Mouse (Mus musculus): ENCODE measurements around the gene She. TPM values are rescaled to one million over a fixed set of nuclear protein-coding genes. Genes with fewer than 3 reads are reported as not detected.
"Not testable (repeated sequence)": the region's sequence is repeated elsewhere in the genome, so short reads cannot be mapped to it uniquely, and the experiment has no call there.

The She gene
- polyA plus RNA-seq, 1 experiment from 2014 or later, result 3.4 TPM

GRCm38 (mm10) chr3:89798518-89798917 is 32.7 kb upstream of the She start:
- Histone ChIP-seq H3K4me2 (ENCODE audit: low read depth) (no peak overlapping the region), H3K9me3 (ENCODE audit: control insufficient read depth, low read length) (no peaks in the 10 kb centered on the region), H3K36me3 (ENCODE audit: control insufficient read depth, insufficient read depth, low read length) (no peaks in the 10 kb centered on the region), H3K27me3 (ENCODE audit: control insufficient read depth, insufficient read depth, low read length) (no peaks in the 10 kb centered on the region), H3K9ac (ENCODE audit: low read length) (no peak overlapping the region), H3K4me3 (ENCODE audit: low read depth, low read length) (no peak overlapping the region), H3K27ac (ENCODE audit: low read depth, low read length) (no peak overlapping the region), H3K4me1 (ENCODE audit: control insufficient read depth, insufficient read depth, low read length) (no peaks in the 10 kb centered on the region)
- 81% methylated on average over 3 of the region's 3 CpGs for WGBS
- DNase-seq (ENCODE audit: low spot score) (no peak), ATAC-seq (ENCODE audit: insufficient read depth, low FRiP score, low TSS enrichment) (no peak)

- Histone ChIP-seq H3K4me1 (ENCODE audit: control insufficient read depth, insufficient read depth, low read length) (no peaks in the 10 kb centered on the region), H3K4me3 (ENCODE audit: low read depth, low read length) (no peak overlapping the region), H3K4me2 (ENCODE audit: low read depth) (peak overlapping the region; percentile 25; the same call in 1 of the 2 replicates), H3K9me3 (ENCODE audit: control insufficient read depth, low read length) (no peaks in the 10 kb centered on the region), H3K27ac (ENCODE audit: low read depth, low read length) (no peak overlapping the region), H3K9ac (ENCODE audit: low read length) (no peak overlapping the region), H3K27me3 (ENCODE audit: control insufficient read depth, insufficient read depth, low read length) (no peaks in the 10 kb centered on the region), H3K36me3 (ENCODE audit: control insufficient read depth, insufficient read depth, low read length) (no peaks in the 10 kb centered on the region)
- ATAC-seq (ENCODE audit: insufficient read depth, low FRiP score, low TSS enrichment) (no peak), DNase-seq (ENCODE audit: low spot score) (no peak)
- WGBS, result 2% methylated on average over 13 of the region's 13 CpGs
These were observed 31.7 kb upstream of the She start for GRCm38 (mm10) chr3:89799476-89799875.

DNA sequence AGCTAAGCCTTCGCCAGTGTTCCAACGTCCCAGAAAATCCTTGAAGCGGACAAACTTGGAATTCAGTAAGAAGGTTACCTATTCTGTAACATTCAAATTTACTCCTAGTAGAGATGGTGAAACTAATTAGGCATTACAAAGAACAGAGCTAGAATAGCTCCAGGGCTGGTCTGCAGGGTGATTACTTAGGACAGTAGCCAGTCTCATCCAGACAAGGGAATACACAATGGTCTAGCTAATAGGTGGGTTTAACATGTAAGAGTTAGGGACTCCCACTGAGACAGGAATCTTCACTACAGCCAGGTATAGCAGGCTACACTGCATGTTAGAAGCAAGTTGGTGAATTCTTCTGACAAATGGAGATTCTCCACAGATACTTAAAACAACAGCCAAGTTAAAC is 31.1 kb upstream of the She start:
- not testable (repeated sequence) for H3K27ac ChIP-seq (ENCODE audit: low read depth, low read length); ATAC-seq (ENCODE audit: insufficient read depth, low FRiP score, low TSS enrichment); DNase-seq (ENCODE audit: low spot score); H3K9ac ChIP-seq (ENCODE audit: low read length); H3K4me2 ChIP-seq (ENCODE audit: low read depth); H3K4me1 ChIP-seq (ENCODE audit: control insufficient read depth, insufficient read depth, low read length); H3K4me3 ChIP-seq (ENCODE audit: low read depth, low read length); H3K27me3 ChIP-seq (ENCODE audit: control insufficient read depth, insufficient read depth, low read length); H3K36me3 ChIP-seq (ENCODE audit: control insufficient read depth, insufficient read depth, low read length); H3K9me3 ChIP-seq (ENCODE audit: control insufficient read depth, low read length)
- 38% methylated on average over 3 of the region's 3 CpGs for WGBS

DNA sequence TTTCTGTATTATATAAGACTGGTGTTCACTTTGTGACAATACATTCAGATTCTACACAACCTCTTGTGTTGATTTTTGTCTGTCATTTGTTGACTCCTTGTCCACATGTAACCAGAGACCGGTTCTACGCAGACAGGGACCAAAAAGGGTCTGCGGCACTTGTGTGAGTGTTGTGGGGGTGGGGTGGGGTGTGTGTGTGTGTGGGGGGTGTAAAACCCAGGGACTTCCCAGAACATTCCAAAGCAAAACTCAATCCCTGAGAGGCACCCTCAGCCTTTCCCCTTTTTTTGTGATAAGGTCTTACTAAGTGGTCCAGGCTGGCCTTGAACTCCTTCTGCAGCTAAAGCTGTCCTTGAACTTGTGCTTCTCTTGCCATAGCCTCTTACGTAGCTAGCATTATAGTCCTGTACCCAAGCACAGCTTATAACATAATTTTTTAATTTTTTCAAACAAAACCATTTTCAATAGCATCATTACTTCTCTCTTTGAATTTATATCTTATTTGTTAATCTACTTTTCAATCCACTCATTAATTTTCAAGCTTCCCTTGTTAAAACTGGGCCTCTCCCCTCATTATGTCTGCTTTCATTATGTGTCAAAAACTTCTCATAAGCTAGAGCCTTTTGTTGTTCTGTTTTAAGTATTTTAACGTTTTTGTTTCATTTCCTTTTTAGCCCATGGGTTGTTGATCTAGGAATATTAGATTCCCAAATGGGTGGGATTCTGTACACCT is 30.2 kb upstream of the She start:
- ATAC-seq (ENCODE audit: insufficient read depth, low FRiP score, low TSS enrichment) (no peak), DNase-seq (ENCODE audit: low spot score) (no peak)
- Histone ChIP-seq H3K9me3 (ENCODE audit: control insufficient read depth, low read length) (no peaks in the 10 kb centered on the region), H3K4me3 (ENCODE audit: low read depth, low read length) (no peak overlapping the region), H3K4me2 (ENCODE audit: low read depth) (no peak overlapping the region), H3K4me1 (ENCODE audit: control insufficient read depth, insufficient read depth, low read length) (no peaks in the 10 kb centered on the region), H3K27ac (ENCODE audit: low read depth, low read length) (no peak overlapping the region), H3K36me3 (ENCODE audit: control insufficient read depth, insufficient read depth, low read length) (no peaks in the 10 kb centered on the region), H3K27me3 (ENCODE audit: control insufficient read depth, insufficient read depth, low read length) (no peaks in the 10 kb centered on the region), H3K9ac (ENCODE audit: low read length) (no peak overlapping the region)
- WGBS, result 74% methylated on average over 5 of the region's 5 CpGs

DNA sequence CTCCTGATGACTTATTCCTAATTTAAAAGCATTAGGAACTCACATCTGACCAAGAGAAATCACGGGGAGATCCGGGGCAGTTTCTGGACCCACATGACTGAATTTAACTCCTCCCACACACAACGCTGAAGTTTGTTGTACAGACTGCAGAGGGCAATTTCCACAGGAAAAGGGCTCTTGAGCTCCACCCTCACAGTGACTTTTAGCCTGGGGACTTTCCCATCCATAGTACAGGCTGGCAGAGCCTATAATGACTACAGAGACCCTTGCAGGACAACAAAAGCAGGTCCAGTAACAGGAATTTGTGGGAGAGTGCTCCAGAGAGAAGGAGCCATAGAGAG is 29.7 kb upstream of the She start:
- H3K27me3 ChIP-seq (ENCODE audit: control insufficient read depth, insufficient read depth, low read length), result no peaks in the 10 kb centered on the region
- no peaks in the 10 kb centered on the region for H3K4me1 ChIP-seq (ENCODE audit: control insufficient read depth, insufficient read depth, low read length)
- ATAC-seq (ENCODE audit: insufficient read depth, low FRiP score, low TSS enrichment) (no peak), DNase-seq (ENCODE audit: low spot score) (no peak)
- 41% methylated on average over 3 of the region's 3 CpGs for WGBS
- no peak overlapping the region for H3K4me2 ChIP-seq (ENCODE audit: low read depth)
- H3K4me3 ChIP-seq (ENCODE audit: low read depth, low read length), result no peak overlapping the region
- no peaks in the 10 kb centered on the region for H3K36me3 ChIP-seq (ENCODE audit: control insufficient read depth, insufficient read depth, low read length)
- H3K27ac ChIP-seq (ENCODE audit: low read depth, low read length), result no peak overlapping the region
- no peak overlapping the region for H3K9ac ChIP-seq (ENCODE audit: low read length)
- H3K9me3 ChIP-seq (ENCODE audit: control insufficient read depth, low read length), result no peaks in the 10 kb centered on the region

- Histone ChIP-seq H3K9ac (ENCODE audit: low read length) (no peak overlapping the region), H3K4me2 (ENCODE audit: low read depth) (no peak overlapping the region), H3K27ac (ENCODE audit: low read depth, low read length) (no peak overlapping the region), H3K36me3 (ENCODE audit: control insufficient read depth, insufficient read depth, low read length) (no peaks in the 10 kb centered on the region), H3K4me3 (ENCODE audit: low read depth, low read length) (no peak overlapping the region), H3K9me3 (ENCODE audit: control insufficient read depth, low read length) (no peaks in the 10 kb centered on the region), H3K27me3 (ENCODE audit: control insufficient read depth, insufficient read depth, low read length) (no peaks in the 10 kb centered on the region), H3K4me1 (ENCODE audit: control insufficient read depth, insufficient read depth, low read length) (no peaks in the 10 kb centered on the region)
- 84% methylated on average over 12 of the region's 15 CpGs for WGBS
- no peak for ATAC-seq (ENCODE audit: insufficient read depth, low FRiP score, low TSS enrichment)
- no peak for DNase-seq (ENCODE audit: low spot score)
These were observed 28.3 kb upstream of the She start for GRCm38 (mm10) chr3:89802876-89803275.

GRCm38 (mm10) chr3:89805179-89805578 is 26.0 kb upstream of the She start:
- 70% methylated on average over 4 of the region's 4 CpGs for WGBS
- Histone ChIP-seq H3K9ac (ENCODE audit: low read length) (no peak overlapping the region), H3K4me3 (ENCODE audit: low read depth, low read length) (no peak overlapping the region), H3K9me3 (ENCODE audit: control insufficient read depth, low read length) (no peaks in the 10 kb centered on the region), H3K36me3 (ENCODE audit: control insufficient read depth, insufficient read depth, low read length) (no peaks in the 10 kb centered on the region), H3K4me2 (ENCODE audit: low read depth) (no peak overlapping the region), H3K27me3 (ENCODE audit: control insufficient read depth, insufficient read depth, low read length) (no peaks in the 10 kb centered on the region), H3K4me1 (ENCODE audit: control insufficient read depth, insufficient read depth, low read length) (no peaks in the 10 kb centered on the region), H3K27ac (ENCODE audit: low read depth, low read length) (no peak overlapping the region)
- no peak for DNase-seq (ENCODE audit: low spot score)
- ATAC-seq (ENCODE audit: insufficient read depth, low FRiP score, low TSS enrichment), result no peak

GRCm38 (mm10) chr3:89806751-89807150 is 24.4 kb upstream of the She start:
- no peak for DNase-seq (ENCODE audit: low spot score)

DNA sequence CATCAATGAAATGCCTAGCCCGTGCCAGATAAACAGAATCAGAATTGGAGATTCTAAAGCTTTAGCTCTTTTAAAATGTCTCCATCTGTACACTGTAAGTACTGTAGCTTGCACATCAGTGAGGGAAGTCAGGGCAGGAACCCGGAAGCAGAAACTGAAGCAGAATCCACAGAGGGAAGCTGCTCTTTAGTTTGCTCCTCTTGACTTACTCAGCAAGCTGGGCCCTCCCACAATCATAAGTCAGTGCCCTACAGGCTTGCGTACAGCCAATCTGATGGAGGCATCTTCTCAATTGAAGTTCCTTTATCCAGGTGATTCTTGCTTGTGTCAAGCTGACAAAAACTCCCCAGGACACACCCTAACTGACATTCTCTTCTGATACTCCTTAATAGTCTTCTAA is 24.0 kb upstream of the She start:
- Histone ChIP-seq H3K27ac (ENCODE audit: low read depth, low read length) (no peak overlapping the region), H3K9ac (ENCODE audit: low read length) (no peak overlapping the region), H3K4me3 (ENCODE audit: low read depth, low read length) (no peak overlapping the region), H3K4me1 (ENCODE audit: control insufficient read depth, insufficient read depth, low read length) (no peaks in the 10 kb centered on the region), H3K27me3 (ENCODE audit: control insufficient read depth, insufficient read depth, low read length) (no peaks in the 10 kb centered on the region), H3K36me3 (ENCODE audit: control insufficient read depth, insufficient read depth, low read length) (no peaks in the 10 kb centered on the region), H3K9me3 (ENCODE audit: control insufficient read depth, low read length) (no peaks in the 10 kb centered on the region), H3K4me2 (ENCODE audit: low read depth) (no peak overlapping the region)
- no peak for ATAC-seq (ENCODE audit: insufficient read depth, low FRiP score, low TSS enrichment)
- 87% methylated on average over 3 of the region's 3 CpGs for WGBS
- DNase-seq (ENCODE audit: low spot score), result no peak

More at GRCm38 (mm10) chr3:89806751-89807150, 24.4 kb upstream of the She start:
- no peaks in the 10 kb centered on the region for H3K27me3 ChIP-seq (ENCODE audit: control insufficient read depth, insufficient read depth, low read length)
- no peak overlapping the region for H3K4me3 ChIP-seq (ENCODE audit: low read depth, low read length)
- no peak overlapping the region for H3K27ac ChIP-seq (ENCODE audit: low read depth, low read length)
- no peaks in the 10 kb centered on the region for H3K4me1 ChIP-seq (ENCODE audit: control insufficient read depth, insufficient read depth, low read length)
- H3K36me3 ChIP-seq (ENCODE audit: control insufficient read depth, insufficient read depth, low read length), result no peaks in the 10 kb centered on the region
- ATAC-seq (ENCODE audit: insufficient read depth, low FRiP score, low TSS enrichment), result no peak
- 90% methylated on average over 2 of the region's 2 CpGs for WGBS
- no peak overlapping the region for H3K9ac ChIP-seq (ENCODE audit: low read length)
- H3K9me3 ChIP-seq (ENCODE audit: control insufficient read depth, low read length), result no peaks in the 10 kb centered on the region
- H3K4me2 ChIP-seq (ENCODE audit: low read depth), result no peak overlapping the region
